Mouse (Mus musculus) gastrocnemius, postnatal 10 days (tissue): ENCODE results near the gene Otub1. TPM values are rescaled to one million over a fixed set of nuclear protein-coding genes. Genes with fewer than 3 reads are reported as not detected.
A peak's percentile ranks its signal among the peaks of the same experiment; 100 is the strongest.

ENCODE experiments used
- DNase-seq: peaks from one replicate; pipeline ENCODE4 v3.0.0; 2021; ENCODE audit warnings: mixed read lengths
- total RNA-seq, 2 experiments: library from RNA; stranded (reverse); gene quantifications; 2 replicates each; pipeline ENCODE4 v1.2.3; 2021

The Otub1 gene
- total RNA-seq, 2 experiments from 2014 or later, result 63.2 to 67.3 TPM

- DNase-seq, result no peak
Observed at GRCm38 (mm10) chr19:7209907-7210646, 4.0 kb upstream of the Otub1 start.

GRCm38 (mm10) chr19:7205326-7205725, 790 bp downstream of the Otub1 start:
- no peak for DNase-seq

GRCm38 (mm10) chr19:7204898-7205297, 1.2 kb downstream of the Otub1 start:
- no peak for DNase-seq

- DNase-seq, result no peak
Observed at GRCm38 (mm10) chr19:7200427-7200826, 5.7 kb downstream of the Otub1 start.

GRCm38 (mm10) chr19:7199089-7199488, 7.0 kb downstream of the Otub1 start:
- no peak for DNase-seq

- no peak for DNase-seq
Observed at GRCm38 (mm10) chr19:7197445-7197844, 8.7 kb downstream of the Otub1 start.

- DNase-seq, result no peak
Observed at GRCm38 (mm10) chr19:7196741-7197270, 9.3 kb downstream of the Otub1 start.

GRCm38 (mm10) chr19:7195900-7196728, 10.0 kb downstream of the Otub1 start:
- peak; percentile 77 for DNase-seq

GRCm38 (mm10) chr19:7192561-7192967, 13.6 kb downstream of the Otub1 start:
- DNase-seq, result no peak

- no peak for DNase-seq
Observed at GRCm38 (mm10) chr19:7191639-7192038, 14.5 kb downstream of the Otub1 start.

GRCm38 (mm10) chr19:7190986-7191385, 15.1 kb downstream of the Otub1 start:
- no peak for DNase-seq

- no peak for DNase-seq
Observed at GRCm38 (mm10) chr19:7189026-7189425, 17.1 kb downstream of the Otub1 start.

- DNase-seq, result no peak
Observed at GRCm38 (mm10) chr19:7187157-7187556, 19.0 kb downstream of the Otub1 start.

GRCm38 (mm10) chr19:7185715-7186291, 20.3 kb downstream of the Otub1 start:
- DNase-seq, result no peak

- no peak for DNase-seq
Observed at GRCm38 (mm10) chr19:7185059-7185458, 21.1 kb downstream of the Otub1 start.

GRCm38 (mm10) chr19:7183419-7183818, 22.7 kb downstream of the Otub1 start:
- DNase-seq, result no peak

- DNase-seq, result no peak
Observed at GRCm38 (mm10) chr19:7182273-7182949, 23.7 kb downstream of the Otub1 start.

GRCm38 (mm10) chr19:7181496-7181895, 24.6 kb downstream of the Otub1 start:
- no peak for DNase-seq

GRCm38 (mm10) chr19:7180756-7181405, 25.2 kb downstream of the Otub1 start:
- no peak for DNase-seq

- no peak for DNase-seq
Observed at GRCm38 (mm10) chr19:7178841-7179452, 27.2 kb downstream of the Otub1 start.

GRCm38 (mm10) chr19:7177804-7178511, 28.2 kb downstream of the Otub1 start:
- no peak for DNase-seq
